Mouse (Mus musculus) layer of hippocampus, postnatal 25 days (tissue): ENCODE results near the gene Mios. TPM values are rescaled to one million over a fixed set of nuclear protein-coding genes. Genes with fewer than 3 reads are reported as not detected.

ENCODE experiments used
- DNase-seq, 2 experiments: peaks; one replicate each; pipeline ENCODE4 v3.0.0; 2022; ENCODE audit warnings: mixed read lengths in 2 of 2, low spot score in 1 of 2; ENCODE audit errors: extremely low spot score in 1 of 2
- total RNA-seq, 2 experiments: library from RNA; stranded (reverse); gene quantifications; 2 replicates each; pipeline ENCODE4 v1.2.3; 2021

Mios gene
- 10 to 100 TPM; 25.2 to 26.5 TPM for total RNA-seq

GRCm38 (mm10) chr6:8209047-8209865 lies at the start of gene Mios:
Gene Mios (plus strand): TSS chr6:8209222.
- DNase-seq: peak; percentile 68 to 78

GRCm38 (mm10) chr6:8160001-8160400 lies 49.0 kb upstream of the Mios start:
- DNase-seq: no peak

GRCm38 (mm10) chr6:8164741-8165140 lies 44.3 kb upstream of the Mios start:
- no peak for DNase-seq

- DNase-seq: no peak
Measured at GRCm38 (mm10) chr6:8172101-8172500, 36.9 kb upstream of the Mios start.

GRCm38 (mm10) chr6:8174062-8174461 lies 35.0 kb upstream of the Mios start:
- no peak for DNase-seq

GRCm38 (mm10) chr6:8175346-8175745 lies 33.7 kb upstream of the Mios start:
- no peak for DNase-seq

- no peak for DNase-seq
Measured at GRCm38 (mm10) chr6:8176116-8176515, 32.9 kb upstream of the Mios start.

- DNase-seq: no peak
Measured at GRCm38 (mm10) chr6:8178397-8178941, 30.6 kb upstream of the Mios start.

- DNase-seq: no peak
Measured at GRCm38 (mm10) chr6:8188599-8189233, 20.3 kb upstream of the Mios start.

- no peak for DNase-seq
Measured at GRCm38 (mm10) chr6:8189917-8190316, 19.1 kb upstream of the Mios start.

GRCm38 (mm10) chr6:8192517-8192916 lies 16.5 kb upstream of the Mios start, which contains the start of gene Col28a1:
Gene Col28a1 (minus strand): TSS chr6:8192617.
- no peak for DNase-seq

- DNase-seq: no peak
Measured at GRCm38 (mm10) chr6:8209866-8210186, 804 bp downstream of the Mios start.

GRCm38 (mm10) chr6:8210661-8211060 lies 1.6 kb downstream of the Mios start:
- no peak for DNase-seq

- no peak for DNase-seq
Measured at GRCm38 (mm10) chr6:8227035-8227434, 18.0 kb downstream of the Mios start.

- DNase-seq: no peak
Measured at GRCm38 (mm10) chr6:8228596-8228995, 19.6 kb downstream of the Mios start.

- DNase-seq: no peak
Measured at GRCm38 (mm10) chr6:8258316-8258715, 49.3 kb downstream of the Mios start.

- DNase-seq: peak; percentile 90 to 92
Measured at GRCm38 (mm10) chr6:8259004-8259666, 50.1 kb downstream of the Mios start, which contains the start of the genes Rpa3, Umad1 and Gm45062. Gene Rpa3 (minus strand): TSS chr6:8259173. Gene Umad1 (plus strand): TSS chr6:8259288. Gene Gm45062 (plus strand): TSS chr6:8259450.

- no peak for DNase-seq
Measured at GRCm38 (mm10) chr6:8259667-8260044, 50.6 kb downstream of the Mios start.

- DNase-seq: no peak
Measured at GRCm38 (mm10) chr6:8271047-8271446, 62.0 kb downstream of the Mios start.

GRCm38 (mm10) chr6:8274387-8275054 lies 65.5 kb downstream of the Mios start:
- DNase-seq: peak in 1 of 2 experiments; percentile 54
